Mouse (Mus musculus) hindbrain, embryonic 15.5 days (tissue): ENCODE data around the gene Ppm1m. TPM values are rescaled to one million over a fixed set of nuclear protein-coding genes. Genes with fewer than 3 reads are reported as not detected.
"Not testable (repeated sequence)": the region's sequence is repeated elsewhere in the genome, so short reads cannot be mapped to it uniquely, and the experiment has no call there.

Experiments
- ATAC-seq: fragments of 200-750 bp; cut with Nextera tagmentation; 2 replicates; pipeline ENCODE4 v1.8.0; 2017; ENCODE audit warnings: low read depth, moderate number of reproducible peaks, moderate TSS enrichment; ENCODE audit not compliant: low FRiP score
- H3K27ac ChIP-seq: fragments of 300-500 bp; sonication (generic); replicated peaks from 2 replicates; pipeline ENCODE4 v1.5.1; 2015; ENCODE audit warnings: mild to moderate bottlenecking, inconsistent platforms
- H3K27me3 ChIP-seq: fragments of 300-500 bp; sonication (generic); 2 replicates; pipeline ENCODE4 v1.6.1; 2015; ENCODE audit warnings: control low read depth, inconsistent platforms
- H3K36me3 ChIP-seq: fragments of 300-500 bp; sonication (generic); 2 replicates; pipeline ENCODE4 v1.6.1; 2015; ENCODE audit warnings: control low read depth, inconsistent platforms
- H3K4me1 ChIP-seq: fragments of 300-500 bp; sonication (generic); replicated peaks from 2 replicates; pipeline ENCODE4 v1.6.1; 2015; ENCODE audit warnings: control low read depth, inconsistent platforms
- H3K4me2 ChIP-seq: fragments of 300-500 bp; sonication (generic); 2 replicates; pipeline ENCODE4 v1.6.1; 2015; ENCODE audit warnings: moderate library complexity, mild to moderate bottlenecking, inconsistent platforms
- H3K4me3 ChIP-seq: fragments of 300-500 bp; sonication (generic); 2 replicates; pipeline ENCODE4 v1.5.1; 2015; ENCODE audit warnings: mild to moderate bottlenecking, inconsistent platforms
- H3K9ac ChIP-seq: fragments of 300-500 bp; sonication (generic); 2 replicates; pipeline ENCODE4 v1.6.1; 2015; ENCODE audit warnings: inconsistent platforms
- H3K9me3 ChIP-seq: fragments of 300-500 bp; sonication (generic); 2 replicates; pipeline ENCODE4 v1.6.1; 2016; ENCODE audit warnings: control low read depth, inconsistent platforms
- WGBS: fragments of 180-500 bp; shearing (Covaris S2); methylation state at CpG from one replicate; pipeline ENCODE4 v1.1.7; 2015; 5-methylcytosine and 5-hydroxymethylcytosine counted together
- polyA plus RNA-seq: library from polyadenylated mRNA; unstranded; fragments of >200 nt; fragmentation: Nextera tagmentation; extraction: Ambion mirVana; gene quantifications from 2 replicates; pipeline ENCODE4 v1.2.1, GENCODE M21; 2015

Gene Ppm1m
- polyA plus RNA-seq, 1 experiment from 2014 or later, result 21.2 TPM

GRCm38 (mm10) chr9:106179454-106179853, 20.1 kb downstream of the Ppm1m start:
- Histone ChIP-seq H3K9me3 (no peaks in the 10 kb centered on the region), H3K4me1 (peaks cover 21% of the 10 kb centered on the region), H3K4me3 (no peak overlapping the region), H3K27me3 (no peaks in the 10 kb centered on the region), H3K9ac (no peak overlapping the region), H3K4me2 (no peak overlapping the region), H3K27ac (no peak overlapping the region), H3K36me3 (peaks cover 69% of the 10 kb centered on the region)
- no peak for ATAC-seq
- 94% methylated on average over 2 of the region's 2 CpGs for WGBS

GRCm38 (mm10) chr9:106177799-106178198, 21.7 kb downstream of the Ppm1m start:
- Histone ChIP-seq H3K4me2 (no peak overlapping the region), H3K4me3 (no peak overlapping the region), H3K9ac (no peak overlapping the region), H3K27me3 (no peaks in the 10 kb centered on the region), H3K4me1 (peaks cover 38% of the 10 kb centered on the region), H3K36me3 (peaks cover 53% of the 10 kb centered on the region), H3K9me3 (no peaks in the 10 kb centered on the region), H3K27ac (no peak overlapping the region)
- no peak for ATAC-seq
- 92% methylated on average over 6 of the region's 6 CpGs for WGBS

- Histone ChIP-seq H3K36me3 (peaks cover 43% of the 10 kb centered on the region), H3K9ac (no peak overlapping the region), H3K27me3 (no peaks in the 10 kb centered on the region), H3K27ac (no peak overlapping the region), H3K9me3 (no peaks in the 10 kb centered on the region), H3K4me3 (no peak overlapping the region), H3K4me2 (no peak overlapping the region), H3K4me1 (peaks cover 47% of the 10 kb centered on the region)
- ATAC-seq, result no peak
- WGBS, result 85% methylated on average over 5 of the region's 5 CpGs
Measured at GRCm38 (mm10) chr9:106176769-106177168, 22.8 kb downstream of the Ppm1m start.

- Histone ChIP-seq H3K9me3 (no peaks in the 10 kb centered on the region), H3K27ac (no peak overlapping the region), H3K9ac (no peak overlapping the region), H3K27me3 (no peaks in the 10 kb centered on the region), H3K4me3 (no peak overlapping the region), H3K4me1 (peaks cover 47% of the 10 kb centered on the region), H3K36me3 (peaks cover 32% of the 10 kb centered on the region), H3K4me2 (0 out of 2 replicates have a peak overlapping the region, but pooled peaks have one; percentile 68)
- no peak for ATAC-seq
- 82% methylated on average over 3 of the region's 3 CpGs for WGBS
Measured at GRCm38 (mm10) chr9:106175552-106176200, 23.9 kb downstream of the Ppm1m start.

GRCm38 (mm10) chr9:106173363-106173762, 26.2 kb downstream of the Ppm1m start:
- Histone ChIP-seq H3K36me3 (peaks cover 17% of the 10 kb centered on the region), H3K9ac (no peak overlapping the region), H3K27me3 (no peaks in the 10 kb centered on the region), H3K27ac (no peak overlapping the region), H3K9me3 (no peaks in the 10 kb centered on the region), H3K4me3 (peak overlapping the region; percentile 97), H3K4me2 (peak overlapping the region; percentile 68), H3K4me1 (peaks cover 57% of the 10 kb centered on the region)
- no peak for ATAC-seq
- WGBS, result 46% methylated on average over 2 of the region's 2 CpGs

- no peaks in the 10 kb centered on the region for H3K9me3 ChIP-seq
- WGBS, result 17% methylated on average over 3 of the region's 3 CpGs
- peak overlapping the region; percentile 68 for H3K4me2 ChIP-seq
- ATAC-seq, result no peak
- 0 out of 2 replicates have a peak overlapping the region, but pooled peaks have one; percentile 13 for H3K9ac ChIP-seq
- H3K4me1 ChIP-seq, result peaks cover 57% of the 10 kb centered on the region
- peak overlapping the region; percentile 97 for H3K4me3 ChIP-seq
- no peak overlapping the region for H3K27ac ChIP-seq
- peaks cover 9% of the 10 kb centered on the region; the same call in 1 of the 2 replicates for H3K36me3 ChIP-seq
- no peaks in the 10 kb centered on the region for H3K27me3 ChIP-seq
Measured at GRCm38 (mm10) chr9:106172527-106172926, 27.0 kb downstream of the Ppm1m start.

- WGBS, result under 1% methylated on average over 30 of the region's 30 CpGs
- H3K27ac ChIP-seq, result peak overlapping the region; percentile 99
- H3K4me2 ChIP-seq, result peak overlapping the region; percentile 68
- H3K4me1 ChIP-seq, result peaks cover 57% of the 10 kb centered on the region
- H3K4me3 ChIP-seq, result peak overlapping the region; percentile 97
- H3K9me3 ChIP-seq, result no peaks in the 10 kb centered on the region
- H3K9ac ChIP-seq, result peak overlapping the region; percentile 96
- no peaks in the 10 kb centered on the region for H3K27me3 ChIP-seq
- peak; percentile 70 for ATAC-seq
- H3K36me3 ChIP-seq, result no peaks in the 10 kb centered on the region
Measured at GRCm38 (mm10) chr9:106171346-106172158, 28.0 kb downstream of the Ppm1m start.

GRCm38 (mm10) chr9:106170556-106171345, 28.8 kb downstream of the Ppm1m start, which contains the start of gene Wdr82:
Gene Wdr82, plus strand, starts transcription at chr9:106170928.
- Histone ChIP-seq H3K27ac (peak within 1 kb of the TSS; percentile 99), H3K27me3 (no peaks in the 10 kb centered on the region), H3K36me3 (no peaks in the 10 kb centered on the region), H3K4me2 (peak within 1 kb of the TSS; percentile 68), H3K4me3 (peak within 1 kb of the TSS; percentile 97), H3K4me1 (peaks cover 49% of the 10 kb centered on the region), H3K9me3 (no peaks in the 10 kb centered on the region), H3K9ac (peak within 1 kb of the TSS; percentile 96)
- peak; percentile 93 for ATAC-seq
- under 1% methylated on average over 68 of the region's 81 CpGs for WGBS

- Histone ChIP-seq H3K4me3 (peak overlapping the region; percentile 97), H3K27ac (peak overlapping the region; percentile 99)
- WGBS, result 43% methylated on average over 6 of the region's 6 CpGs
Measured at GRCm38 (mm10) chr9:106169917-106170316, 29.6 kb downstream of the Ppm1m start.

GRCm38 (mm10) chr9:106169006-106169405, 30.5 kb downstream of the Ppm1m start:
- H3K36me3 ChIP-seq, H3K4me2 ChIP-seq, H3K27ac ChIP-seq, H3K9me3 ChIP-seq, ATAC-seq, H3K4me3 ChIP-seq, H3K27me3 ChIP-seq, H3K9ac ChIP-seq: not testable (repeated sequence)
- WGBS, result 72% methylated on average over 1 of the region's 1 CpGs
- peaks cover 31% of the 10 kb centered on the region for H3K4me1 ChIP-seq

More at GRCm38 (mm10) chr9:106169917-106170316, 29.6 kb downstream of the Ppm1m start:
- H3K36me3 ChIP-seq, result no peaks in the 10 kb centered on the region
- peak overlapping the region; percentile 68 for H3K4me2 ChIP-seq
- peak overlapping the region; percentile 71; the same call in 1 of the 2 replicates for H3K9ac ChIP-seq
- H3K4me1 ChIP-seq, result peaks cover 41% of the 10 kb centered on the region
- ATAC-seq, result no peak
- no peaks in the 10 kb centered on the region for H3K27me3 ChIP-seq
- no peaks in the 10 kb centered on the region for H3K9me3 ChIP-seq

- no peak overlapping the region for H3K27ac ChIP-seq
- no peak overlapping the region for H3K4me3 ChIP-seq
- H3K9me3 ChIP-seq, result no peaks in the 10 kb centered on the region
- H3K4me2 ChIP-seq, result no peak overlapping the region
- H3K36me3 ChIP-seq, result no peaks in the 10 kb centered on the region
- H3K9ac ChIP-seq, result no peak overlapping the region
- no peaks in the 10 kb centered on the region for H3K27me3 ChIP-seq
- no peak for ATAC-seq
- WGBS, result 34% methylated on average over 1 of the region's 1 CpGs
- peaks cover 18% of the 10 kb centered on the region for H3K4me1 ChIP-seq
Measured at GRCm38 (mm10) chr9:106167703-106168102, 31.8 kb downstream of the Ppm1m start.
